Mouse (Mus musculus) mouse embryonic stem cell (cell line): ENCODE measurements around the gene Slc7a6.

ENCODE experiments used
- in situ Hi-C, 2 experiments: fragments of 300-500 bp; cut with MboI; formaldehyde crosslinking; loops; 1 replicate in 1 of 2; 3 replicates in 1 of 2; pipeline ENCODE4 v1.14.3; 2019 to 2020; ENCODE audit warnings: low sequenced_read_pairs in 2 of 2, low pct_unique_long_range_greater_than_20kb in 1 of 2, mixed read lengths in 1 of 2; ENCODE audit not compliant: unreplicated experiment in 1 of 2

Slc7a6 gene

DNA sequence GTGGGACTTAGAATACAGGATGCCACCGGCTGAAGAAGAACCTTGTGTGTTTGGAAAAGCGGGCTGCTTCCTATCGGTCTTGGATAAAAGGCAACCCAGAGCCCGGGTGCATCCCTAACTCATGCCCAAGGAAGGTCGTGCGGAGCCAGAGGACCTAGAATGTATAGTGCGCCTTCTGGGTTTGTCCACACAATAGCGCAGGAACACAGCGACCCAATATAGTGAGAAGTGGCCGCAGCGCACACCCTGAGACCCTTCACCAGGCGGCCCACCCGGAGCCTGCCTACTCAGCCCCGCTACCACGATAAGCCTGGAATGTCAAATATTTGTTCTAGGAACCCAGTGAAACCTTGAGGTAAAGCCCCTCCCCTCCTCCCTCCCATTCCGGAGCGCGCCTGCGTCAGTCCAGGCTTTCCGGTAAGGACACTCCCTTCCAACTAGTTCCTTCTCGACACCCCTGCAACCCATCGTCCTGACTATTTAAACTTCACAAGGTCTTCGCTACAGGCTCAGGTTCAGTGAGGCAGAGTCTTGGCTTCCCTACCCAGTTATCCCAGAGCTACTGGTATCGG, 30.7 kb upstream of the Slc7a6 start:
- in situ Hi-C loops, result no loop called here

DNA sequence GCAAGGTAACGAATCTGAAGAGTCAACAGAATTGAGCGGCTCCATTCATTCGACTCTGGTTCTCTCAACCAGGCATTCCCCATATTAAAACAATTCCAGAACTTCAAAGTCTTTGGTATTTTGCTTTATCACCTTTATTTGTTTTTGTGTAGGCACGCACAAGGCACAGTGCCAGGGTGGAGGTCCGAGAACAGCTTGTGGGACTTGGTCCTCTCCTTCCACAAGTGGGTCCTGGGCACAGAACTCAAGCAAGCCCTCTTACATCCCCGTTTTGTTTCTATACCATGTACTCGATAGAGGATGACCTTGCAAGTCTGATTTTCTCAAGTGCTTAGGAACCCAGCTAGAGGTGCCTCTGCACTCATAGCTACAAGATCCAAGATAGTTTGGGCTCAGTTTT, 30.0 kb upstream of the Slc7a6 start:
- in situ Hi-C loops, result no loop called here

DNA sequence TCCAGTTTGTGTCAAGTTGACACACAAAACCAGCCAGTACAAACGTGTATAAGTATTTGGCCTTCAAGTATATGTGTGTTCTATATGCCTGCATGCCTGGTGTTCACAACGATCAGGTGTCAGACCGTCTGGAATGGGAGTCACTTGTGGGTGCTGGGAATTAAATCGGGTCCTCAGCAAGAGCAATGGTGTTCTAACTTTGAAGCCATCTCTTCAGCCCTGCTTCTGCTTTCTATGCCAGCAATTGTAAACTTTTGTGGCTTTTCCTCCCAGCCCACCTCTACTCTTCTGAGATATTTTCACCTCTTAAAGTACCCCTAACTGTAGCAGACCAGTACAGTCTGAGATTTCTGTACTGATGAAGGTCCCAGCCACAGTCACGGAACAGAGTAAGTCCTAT, 28.5 kb upstream of the Slc7a6 start:
- in situ Hi-C loops, result no loop called here

DNA sequence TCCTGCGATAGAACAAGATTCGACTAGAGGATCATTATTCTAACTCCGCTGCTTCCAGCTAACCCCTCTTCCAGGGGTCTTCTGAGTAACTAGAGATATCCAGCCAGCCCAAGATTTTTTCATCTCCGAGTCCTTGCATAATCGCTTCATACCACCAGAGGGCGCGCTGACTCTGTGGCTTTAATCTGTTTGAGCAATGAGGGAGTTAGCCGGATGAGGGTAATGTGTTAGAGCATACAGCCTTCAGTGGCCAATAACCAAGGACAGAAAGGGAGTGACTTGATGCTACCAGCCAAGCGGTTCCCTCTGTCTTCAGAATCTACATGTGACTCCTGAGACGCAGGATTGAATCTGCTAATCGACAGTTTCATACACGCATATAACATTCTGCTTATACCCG, 27.9 kb upstream of the Slc7a6 start:
- in situ Hi-C loops, result no loop called here

DNA sequence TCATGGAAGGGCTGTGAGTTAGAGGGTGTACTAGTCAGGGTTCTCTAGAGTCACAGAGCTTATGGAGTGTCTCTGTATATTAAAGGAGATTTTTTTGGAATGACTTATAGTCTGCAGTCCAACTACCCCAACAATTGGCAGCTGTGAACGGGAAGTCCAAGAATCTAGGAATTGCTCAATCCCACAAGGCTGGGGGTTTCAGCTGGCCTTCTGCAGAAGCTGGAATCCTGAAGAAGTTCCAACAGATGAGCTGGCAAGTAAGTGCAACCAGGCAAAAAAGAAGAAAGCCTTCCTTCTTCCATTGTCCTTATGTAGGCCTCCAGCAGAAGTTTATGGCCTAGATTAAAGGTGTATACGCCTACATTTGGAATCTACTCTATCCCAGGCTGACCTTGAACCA, 23.3 kb upstream of the Slc7a6 start:
- in situ Hi-C loops, result no loop called here

DNA sequence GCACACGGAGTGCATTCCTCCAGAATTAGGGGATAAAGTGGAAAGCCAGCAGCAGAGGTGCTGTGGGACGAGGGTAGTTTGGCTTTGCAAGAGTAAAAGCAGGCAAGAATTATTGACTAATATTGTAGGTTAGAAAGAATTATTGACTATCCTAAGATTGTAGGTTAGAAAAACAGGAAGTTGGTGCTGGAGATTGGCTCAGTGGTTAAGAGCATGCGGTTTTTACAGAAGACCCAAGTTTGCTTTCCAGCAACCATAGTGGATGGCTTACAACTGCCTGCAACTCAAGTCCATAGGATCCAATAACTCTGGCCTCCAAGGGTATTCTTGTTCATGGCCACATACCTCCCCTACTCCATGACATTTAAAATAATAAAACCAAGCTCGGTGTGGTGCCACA, 22.6 kb upstream of the Slc7a6 start:
- in situ Hi-C loops, result no loop called here

DNA sequence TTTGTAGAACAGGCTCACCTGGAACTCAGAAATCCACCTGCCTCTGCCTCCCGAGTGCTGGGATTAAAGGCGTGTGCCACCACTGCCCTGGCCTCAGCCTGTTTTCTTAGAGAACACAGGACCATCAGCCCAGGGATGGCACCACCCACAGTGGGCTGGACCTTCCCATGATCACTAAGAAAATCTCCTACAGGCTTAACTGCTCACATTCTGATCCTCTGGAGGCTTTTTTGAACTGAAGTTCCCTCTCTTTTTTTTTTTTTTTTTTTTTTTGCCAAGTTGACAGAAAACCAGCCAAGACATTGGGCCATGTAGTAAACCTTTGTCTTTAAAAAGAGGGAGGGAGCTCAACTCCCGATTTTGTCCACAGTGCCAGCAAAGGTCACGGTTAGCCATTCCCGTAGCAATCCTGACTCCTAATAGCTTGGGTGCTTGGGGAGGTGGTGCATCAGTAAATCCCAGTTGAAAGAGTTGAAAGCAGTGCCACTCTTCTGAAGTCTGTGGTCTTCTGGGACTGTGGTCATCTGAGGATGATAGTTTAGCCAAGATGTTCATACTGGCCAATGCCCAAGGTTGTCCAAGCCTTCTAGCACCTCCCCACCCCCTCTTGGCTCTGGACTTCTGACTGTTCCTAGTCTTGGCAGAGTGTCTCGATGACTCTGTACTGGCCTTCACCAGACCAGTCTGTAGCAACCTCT, 20.6 kb upstream of the Slc7a6 start:
- in situ Hi-C loops, result no loop called here

DNA sequence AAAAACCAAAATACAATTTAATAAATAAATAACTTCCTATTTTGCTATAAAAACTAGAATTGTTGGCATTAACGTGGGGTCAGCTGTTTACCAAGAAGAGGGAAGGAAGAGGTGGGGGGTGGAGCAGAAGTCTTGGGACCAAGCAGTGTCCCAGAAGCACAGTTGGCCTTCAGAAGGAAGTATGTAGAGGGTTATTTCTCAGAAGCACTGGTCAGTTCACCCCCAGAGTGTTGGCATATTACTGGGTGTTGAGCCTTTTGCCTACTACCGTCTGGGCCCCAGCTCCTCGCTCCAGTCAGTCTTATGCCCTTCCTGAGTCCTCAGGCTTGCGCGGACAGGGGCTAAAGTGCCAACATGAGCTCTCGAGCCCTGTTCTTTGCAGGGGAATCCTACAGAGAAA, 19.6 kb upstream of the Slc7a6 start:
- in situ Hi-C loops, result no loop called here

DNA sequence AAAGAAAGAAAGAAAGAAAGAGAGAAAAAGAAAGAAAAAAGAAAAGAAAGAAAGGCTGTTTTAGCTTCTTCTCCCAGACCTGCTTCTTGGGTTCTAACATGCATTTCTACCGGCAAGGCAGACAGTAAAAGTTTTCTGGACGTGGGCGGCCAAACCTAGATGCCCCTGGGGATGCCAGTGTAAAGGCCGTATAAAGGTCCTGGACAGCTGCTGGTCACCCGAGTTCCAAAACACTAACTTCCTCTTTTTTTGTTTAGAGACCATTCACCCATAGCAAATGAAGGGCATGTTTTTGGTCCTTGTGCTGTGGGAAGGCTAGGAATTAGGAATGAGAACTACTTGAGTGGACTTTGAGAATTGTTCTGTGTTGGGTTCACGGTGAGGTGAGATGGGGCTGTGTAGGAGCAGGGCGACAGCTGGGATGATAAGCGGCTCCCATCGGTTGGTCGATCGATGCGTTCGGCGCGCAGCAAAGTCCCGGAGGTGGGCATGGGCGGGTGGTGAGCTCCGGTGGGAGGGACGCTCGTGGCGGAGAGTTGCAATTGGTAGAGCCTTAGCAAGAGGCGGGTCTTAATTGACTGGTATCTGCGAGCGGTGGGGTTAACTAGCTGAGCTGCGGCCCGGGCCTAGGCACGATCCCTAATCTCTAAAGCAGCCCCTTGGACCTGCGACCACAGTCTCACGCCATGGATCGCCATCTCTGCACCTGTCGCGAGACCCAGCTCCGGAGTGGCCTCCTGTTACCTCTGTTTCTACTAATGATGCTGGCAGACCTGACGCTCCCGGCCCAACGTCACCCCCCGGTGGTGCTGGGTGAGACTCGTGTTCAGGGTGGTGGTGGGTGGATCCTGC, 18.6 kb upstream of the Slc7a6 start, which contains the start of gene Pla2g15:
Gene Pla2g15 (plus strand): TSS at position 599 of the 852 bp plus-strand sequence.
- in situ Hi-C loops, result no loop called here

DNA sequence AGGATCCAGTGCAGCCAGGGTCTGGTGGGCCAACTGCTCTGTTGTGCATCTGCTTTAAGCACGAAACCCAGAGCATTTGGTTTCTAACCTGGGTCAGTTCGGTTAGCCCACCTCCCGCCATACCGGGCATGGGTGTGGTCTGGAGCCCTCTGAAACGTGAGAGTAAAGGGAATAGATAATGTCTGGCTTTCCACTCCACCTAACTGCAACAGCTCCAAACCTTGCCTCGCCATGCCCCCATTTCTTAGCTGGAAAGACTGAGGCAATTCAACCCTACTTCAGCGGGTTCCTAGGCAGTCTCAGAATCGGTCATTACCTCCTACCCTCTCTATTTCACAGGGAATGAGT, 18.0 kb upstream of the Slc7a6 start:
- in situ Hi-C loops, result no loop called here

DNA sequence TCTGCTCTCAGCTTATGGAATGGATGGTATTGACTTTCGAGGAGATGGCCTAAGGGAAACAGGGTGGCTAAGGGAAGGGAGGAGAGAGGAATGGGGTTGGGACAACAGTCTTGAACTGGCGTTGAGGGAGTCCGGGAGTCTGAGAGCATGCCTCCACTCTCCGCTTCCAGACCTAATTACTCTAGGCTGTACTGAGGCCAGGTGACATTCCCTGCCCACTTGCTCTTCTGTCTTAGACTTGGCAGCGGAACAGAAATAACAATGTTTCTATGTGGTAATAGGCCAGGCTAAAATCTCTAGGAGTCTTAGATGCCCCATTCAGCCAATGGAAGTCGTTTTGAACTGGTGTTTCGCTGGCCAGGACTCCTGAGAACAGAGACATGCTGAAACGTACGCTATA, 17.6 kb upstream of the Slc7a6 start:
- in situ Hi-C loops, result no loop called here

DNA sequence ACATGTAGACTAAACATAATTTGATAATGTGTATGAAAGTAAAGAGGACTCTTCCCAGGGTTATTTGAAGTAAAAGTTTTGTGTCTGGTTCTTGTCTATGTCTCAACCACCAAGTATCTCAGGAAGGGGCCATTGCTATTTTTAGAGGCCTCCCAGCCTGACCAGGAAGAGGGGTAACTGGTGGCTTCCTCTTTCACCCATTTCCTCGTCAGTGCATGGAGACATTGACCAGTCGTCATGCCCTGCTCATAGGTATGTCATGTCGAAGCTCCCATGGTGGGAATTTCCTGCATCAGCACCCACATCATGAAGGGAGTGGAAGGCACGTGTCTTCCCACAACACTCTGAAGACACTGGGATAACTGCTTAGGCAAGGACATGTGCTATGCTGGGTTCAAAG, 15.8 kb upstream of the Slc7a6 start:
- in situ Hi-C loops, result no loop called here

DNA sequence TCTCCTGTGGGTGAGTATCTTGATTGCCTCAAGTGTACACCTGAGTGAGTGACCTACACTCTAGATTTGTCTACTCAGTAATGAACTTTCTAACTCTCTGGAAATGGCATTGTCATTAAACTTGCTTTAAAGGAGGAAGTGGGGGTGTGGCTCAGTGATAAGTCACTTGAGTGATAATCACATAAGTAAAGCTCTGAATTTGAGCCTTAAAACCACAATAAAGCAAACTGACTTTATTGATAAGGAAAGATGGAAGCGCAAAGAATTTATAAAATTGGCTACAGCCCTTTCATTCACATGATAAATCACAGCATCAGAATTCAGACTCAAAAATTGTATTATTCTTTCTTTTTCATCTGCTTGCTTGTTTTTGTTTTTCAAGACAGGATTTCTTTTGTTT, 11.2 kb upstream of the Slc7a6 start:
- in situ Hi-C loops, result no loop called here

DNA sequence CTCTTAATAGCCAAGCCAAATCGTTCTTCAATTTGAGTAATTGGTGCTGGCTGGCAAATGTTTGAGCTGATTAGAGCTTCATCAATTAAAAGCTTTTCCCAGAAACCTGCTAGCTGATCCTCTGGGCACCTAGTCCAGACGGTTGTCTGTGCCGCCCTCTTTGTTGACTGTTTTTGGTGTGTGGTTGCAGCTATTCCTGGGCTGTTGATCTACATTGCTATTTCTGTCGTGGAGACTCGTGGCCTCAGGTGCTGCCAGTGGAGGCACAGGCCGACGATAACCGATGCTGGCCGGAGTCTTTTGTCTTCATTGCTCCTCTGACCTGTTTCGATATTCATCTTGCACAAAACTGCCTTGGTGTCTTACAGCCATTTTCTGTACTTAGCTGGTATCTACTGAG, 10.3 kb upstream of the Slc7a6 start:
- in situ Hi-C loops, result no loop called here

DNA sequence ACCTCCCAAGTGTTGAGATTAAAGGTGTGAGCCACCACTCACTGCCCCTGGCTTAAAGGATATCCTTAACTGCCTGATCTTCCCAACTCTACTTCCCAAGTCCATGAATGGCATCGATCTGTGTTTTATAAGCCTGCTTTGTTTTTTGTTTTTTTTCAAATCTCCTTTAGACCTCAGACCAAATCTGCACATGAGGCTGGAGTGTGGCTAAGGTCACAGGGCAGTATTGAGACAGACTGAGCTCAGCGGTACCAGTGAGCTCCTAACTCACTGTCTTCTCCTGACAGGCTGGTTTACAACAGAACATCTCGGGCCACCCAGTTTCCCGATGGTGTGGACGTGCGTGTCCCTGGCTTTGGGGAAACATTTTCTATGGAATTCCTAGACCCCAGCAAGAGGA, 8.8 kb upstream of the Slc7a6 start:
- in situ Hi-C loops, result no loop called here

DNA sequence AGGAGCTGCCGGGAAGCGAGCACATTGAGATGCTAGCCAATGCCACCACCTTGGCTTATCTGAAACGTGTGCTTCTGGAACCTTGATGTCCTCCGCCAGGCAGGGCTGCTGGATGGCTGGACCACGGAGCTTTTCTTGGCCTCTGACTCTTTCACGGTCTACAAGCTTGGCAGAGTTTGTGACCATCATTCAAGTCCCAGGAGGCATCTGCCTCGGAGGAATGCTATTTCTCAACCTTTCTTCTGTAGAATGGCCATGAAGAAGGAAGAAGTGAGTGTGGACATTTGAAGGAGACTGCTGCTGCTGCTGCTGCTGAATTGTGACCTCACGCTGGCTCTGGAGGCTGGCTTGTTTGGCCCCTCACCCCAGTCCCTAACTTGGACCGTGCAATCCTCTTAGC, 5.4 kb upstream of the Slc7a6 start:
- in situ Hi-C loops, result no loop called here

DNA sequence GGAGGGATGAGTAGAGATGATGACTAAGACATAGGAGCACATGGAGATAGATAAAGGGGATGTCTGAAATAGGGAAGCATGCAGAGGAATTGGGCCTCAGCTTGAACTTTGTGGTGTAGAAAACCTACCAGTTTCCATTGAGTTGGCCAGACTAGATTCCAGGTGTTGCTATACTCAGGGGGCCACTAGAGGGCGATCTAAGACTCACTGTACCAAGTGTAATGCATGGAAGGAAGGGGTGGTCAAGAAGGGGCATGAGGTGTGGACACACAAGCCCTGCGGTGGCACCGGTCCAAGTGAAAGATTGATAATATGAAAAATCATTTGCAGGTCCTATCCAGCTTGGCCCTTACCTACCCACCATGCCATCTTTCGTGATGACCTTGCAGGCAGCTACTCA, 3.2 kb upstream of the Slc7a6 start:
- in situ Hi-C loops, result no loop called here

DNA sequence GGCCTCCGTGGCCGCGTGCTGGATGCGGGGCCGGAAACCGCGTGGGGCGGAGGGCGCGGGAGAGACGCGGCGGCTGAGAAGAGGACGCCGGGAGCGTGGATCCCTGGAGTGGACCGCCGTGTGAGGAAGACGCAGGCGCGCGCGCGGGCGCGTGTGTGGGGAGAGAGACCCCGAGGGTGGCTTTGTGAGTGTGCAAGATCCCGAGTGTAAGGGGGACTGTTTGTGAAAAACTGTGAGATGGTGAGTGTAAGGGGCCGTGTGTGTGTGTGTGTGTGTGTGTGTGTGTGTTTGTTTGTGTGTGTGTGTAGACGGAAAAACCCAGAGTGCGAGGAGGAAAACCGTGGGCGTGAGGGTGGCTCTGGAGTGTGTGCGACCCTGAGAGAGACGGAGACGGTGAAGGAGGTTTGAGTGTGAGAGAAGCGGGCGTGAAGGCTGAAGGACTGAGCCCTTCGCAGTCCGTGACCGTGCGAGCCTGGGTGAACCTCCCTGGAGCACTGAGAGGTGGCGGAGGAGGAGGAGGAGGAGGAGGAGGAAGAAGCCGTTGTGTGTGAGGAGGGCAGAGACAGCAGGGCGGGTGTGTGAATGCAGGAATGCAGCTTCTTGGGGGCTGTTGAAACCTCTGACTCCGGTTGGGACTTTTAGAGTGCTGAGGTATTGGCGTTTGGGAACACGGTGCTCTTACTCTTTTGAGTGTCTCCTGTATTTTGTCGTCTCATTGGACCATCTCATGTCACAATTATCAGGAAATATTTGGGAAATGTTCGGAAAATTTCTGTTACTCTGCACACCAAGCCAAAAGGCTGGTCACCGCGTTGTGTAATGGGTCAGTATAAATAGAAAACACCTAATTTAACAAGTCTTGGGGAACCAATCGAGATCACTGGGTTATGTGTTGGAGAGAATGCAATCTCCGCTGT, 618 bp downstream of the Slc7a6 start:
- in situ Hi-C loops, result no loop called here

DNA sequence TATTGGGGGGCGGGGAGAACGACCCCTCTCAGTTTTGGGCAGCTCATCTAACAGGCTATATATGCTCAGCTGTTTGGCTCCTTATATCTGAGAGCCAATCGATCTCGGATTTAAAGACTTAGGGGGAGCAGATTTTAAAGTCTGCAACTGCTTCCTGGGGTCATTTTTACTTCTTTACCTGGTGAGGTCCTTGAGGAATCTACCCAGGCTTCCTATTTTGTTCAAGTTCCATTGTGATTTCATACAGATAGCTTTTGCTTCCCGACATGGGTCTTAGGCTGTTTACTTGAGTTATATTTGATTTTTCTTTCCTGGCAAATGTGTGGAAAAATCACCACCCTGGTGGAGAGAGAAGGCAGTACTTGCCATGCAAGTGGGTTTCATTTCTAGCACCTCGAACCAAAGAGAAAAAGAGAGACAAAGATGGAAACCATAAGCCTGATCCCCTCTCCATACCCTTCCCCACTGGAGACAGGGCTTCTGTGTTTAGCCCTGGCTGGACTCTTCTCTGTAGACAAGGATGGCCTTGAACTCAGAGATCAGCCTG, 1.4 kb downstream of the Slc7a6 start:
- in situ Hi-C loops, result no loop called here
